8 mouse cellular contexts compared by ENCODE assay signal in genomic region chr16:32659385-32659784, GRCm38 (mm10). TPM values are rescaled to one million over a fixed set of nuclear protein-coding genes. Genes with fewer than 3 reads are reported as not detected.
DNase-seq lines count a peak whose midpoint lies in the region; ATAC-seq and TF ChIP-seq lines count a peak whose summit lies in the region.

No protein-coding gene starts in this region.

- DNase-seq in adrenal gland, adult 8-10 months = peak; percentile 72
- DNase-seq in embryo, embryonic 9.5 days (ENCODE audit: extremely low spot score) = peak; percentile 78
- no peak for DNase-seq in spleen, adult 12 weeks (ENCODE audit: low spot score)

- H3K4me3 ChIP-seq in ES-Bruce4 (ENCODE audit: low read depth, low read length) = peak overlapping the region; percentile 66
- peak overlapping the region; percentile 38 for H3K4me3 ChIP-seq in heart, embryonic 12.5 days
- H3K4me3 ChIP-seq in kidney, embryonic 16.5 days (ENCODE audit: low read length) = peak overlapping the region; percentile 33
- 0 out of 2 replicates have a peak overlapping the region, but pooled peaks have one; percentile 18 for H3K4me3 ChIP-seq in liver, embryonic 15.5 days (replicated peaks)
- peak overlapping the region; percentile 46 for H3K4me3 ChIP-seq in neural tube, embryonic 13.5 days

- H3K27ac ChIP-seq in ES-Bruce4 (ENCODE audit: insufficient read depth, low read length) = peak overlapping the region; percentile 59
- H3K27ac ChIP-seq in heart, embryonic 12.5 days (ENCODE audit: poor library complexity, severe bottlenecking) = no peak overlapping the region
- peak overlapping the region; percentile 31; the same call in 1 of the 2 replicates for H3K27ac ChIP-seq in kidney, embryonic 16.5 days (ENCODE audit: low read length)
- peak overlapping the region; percentile 25; the same call in 1 of the 2 replicates for H3K27ac ChIP-seq in liver, embryonic 15.5 days (replicated peaks)
- peak overlapping the region; percentile 89 for H3K27ac ChIP-seq in neural tube, embryonic 13.5 days (replicated peaks)

- ATAC-seq in heart, embryonic 12.5 days (ENCODE audit: insufficient number of reproducible peaks, low FRiP score) = no peak
- no peak for ATAC-seq in kidney, embryonic 16.5 days (ENCODE audit: low FRiP score, low TSS enrichment)
- no peak for ATAC-seq in liver, embryonic 15.5 days (ENCODE audit: insufficient read depth)
- ATAC-seq in neural tube, embryonic 13.5 days (ENCODE audit: low read depth) = peak; percentile 1; the same call in 1 of the 2 replicates

- H3K4me2 ChIP-seq in heart, embryonic 12.5 days = peak overlapping the region; percentile 71
- H3K4me2 ChIP-seq in kidney, embryonic 16.5 days (replicated peaks; ENCODE audit: low read depth, low read length) = peak overlapping the region; percentile 59
- peak overlapping the region; percentile 53 for H3K4me2 ChIP-seq in liver, embryonic 15.5 days
- H3K4me2 ChIP-seq in neural tube, embryonic 13.5 days = peak overlapping the region; percentile 70

- no peak for TF ChIP-seq POLR2A in ES-Bruce4 (IDR thresholded peaks at IDR 0.05; ENCODE audit: insufficient read depth, low read length)

- H3K9me3 ChIP-seq in ES-Bruce4 (replicated peaks; ENCODE audit: control insufficient read depth, insufficient read depth, low read length, poor library complexity, severe bottlenecking) = no peaks in the 10 kb centered on the region
- H3K9me3 ChIP-seq in heart, embryonic 12.5 days (replicated peaks) = no peaks in the 10 kb centered on the region
- no peaks in the 10 kb centered on the region for H3K9me3 ChIP-seq in kidney, embryonic 16.5 days (ENCODE audit: low read length)
- H3K9me3 ChIP-seq in liver, embryonic 15.5 days (replicated peaks) = no peaks in the 10 kb centered on the region
- no peaks in the 10 kb centered on the region for H3K9me3 ChIP-seq in neural tube, embryonic 13.5 days

- WGBS in heart, embryonic 12.5 days = 8% methylated on average over 8 of the region's 8 CpGs
- WGBS in kidney, embryonic 16.5 days = 9% methylated on average over 8 of the region's 8 CpGs
- WGBS in liver, embryonic 15.5 days (ENCODE audit: insufficient replicate concordance) = 17% methylated on average over 8 of the region's 8 CpGs
- WGBS in neural tube, embryonic 13.5 days = 5% methylated on average over 8 of the region's 8 CpGs

- no peaks in the 10 kb centered on the region for H3K27me3 ChIP-seq in ES-Bruce4 (ENCODE audit: control insufficient read depth, insufficient read depth, low read length, poor library complexity, severe bottlenecking)
- H3K27me3 ChIP-seq in heart, embryonic 12.5 days (replicated peaks) = no peaks in the 10 kb centered on the region
- no peaks in the 10 kb centered on the region for H3K27me3 ChIP-seq in kidney, embryonic 16.5 days (ENCODE audit: insufficient read depth, low read length)
- H3K27me3 ChIP-seq in liver, embryonic 15.5 days = no peaks in the 10 kb centered on the region
- no peaks in the 10 kb centered on the region for H3K27me3 ChIP-seq in neural tube, embryonic 13.5 days

- 0 out of 2 replicates have a peak, but pooled peaks have one; percentile 6 for TF ChIP-seq EP300 in ES-Bruce4 (IDR thresholded peaks at IDR 0.05; ENCODE audit: insufficient read depth, low read depth, low read length)

- H3K4me1 ChIP-seq in ES-Bruce4 (ENCODE audit: control insufficient read depth, insufficient read depth, low read length) = peaks cover 4% of the 10 kb centered on the region
- peaks cover 78% of the 10 kb centered on the region for H3K4me1 ChIP-seq in heart, embryonic 12.5 days (replicated peaks)
- peaks cover 72% of the 10 kb centered on the region for H3K4me1 ChIP-seq in kidney, embryonic 16.5 days (ENCODE audit: insufficient read depth, low read length)
- peaks cover 86% of the 10 kb centered on the region for H3K4me1 ChIP-seq in liver, embryonic 15.5 days (replicated peaks)
- peaks cover 84% of the 10 kb centered on the region for H3K4me1 ChIP-seq in neural tube, embryonic 13.5 days (replicated peaks)

- H3K9ac ChIP-seq in ES-Bruce4 (ENCODE audit: low read depth, poor library complexity, severe bottlenecking) = peak overlapping the region; percentile 74
- H3K9ac ChIP-seq in heart, embryonic 12.5 days = peak overlapping the region; percentile 58; the same call in 1 of the 2 replicates
- peak overlapping the region; percentile 48; the same call in 1 of the 2 replicates for H3K9ac ChIP-seq in kidney, embryonic 16.5 days (replicated peaks; ENCODE audit: low read length)
- H3K9ac ChIP-seq in liver, embryonic 15.5 days = no peak overlapping the region
- peak overlapping the region; percentile 77 for H3K9ac ChIP-seq in neural tube, embryonic 13.5 days

- 0 out of 2 replicates have a peak, but pooled peaks cover 3% of the 10 kb centered on the region for H3K36me3 ChIP-seq in ES-Bruce4 (ENCODE audit: control insufficient read depth, insufficient read depth, low read length, poor library complexity, severe bottlenecking)
- peaks cover 3% of the 10 kb centered on the region; the same call in 1 of the 2 replicates for H3K36me3 ChIP-seq in heart, embryonic 12.5 days
- no peaks in the 10 kb centered on the region for H3K36me3 ChIP-seq in kidney, embryonic 16.5 days (ENCODE audit: insufficient read depth, low read length)
- no peaks in the 10 kb centered on the region for H3K36me3 ChIP-seq in liver, embryonic 15.5 days (replicated peaks)
- peaks cover 4% of the 10 kb centered on the region; the same call in 1 of the 2 replicates for H3K36me3 ChIP-seq in neural tube, embryonic 13.5 days

- peak; percentile 85 for TF ChIP-seq CTCF in ES-Bruce4 (IDR thresholded peaks at IDR 0.05; ENCODE audit: low read depth, low read length)

RNA-seq across cellular contexts. Expression of gene Tnk2, which starts 15.7 kb away (rescaled TPM):
- 37.6 and 42.4 TPM in 2 replicates for polyA plus RNA-seq in ES-Bruce4 (2011; ENCODE audit: insufficient read depth, insufficient read length, low read depth, missing spikeins)
- total RNA-seq in adrenal gland, adult 8-10 months (2022) = 10 to 100 TPM; 33.0 to 66.6 (median 48.3) TPM
- 6.7 and 8.4 TPM in 2 replicates for polyA plus RNA-seq in heart, embryonic 12.5 days (2016; fragmentation: Nextera tagmentation; extraction: Ambion mirVana)
- polyA plus RNA-seq in kidney, embryonic 16.5 days (2015; fragmentation: Nextera tagmentation; extraction: Ambion mirVana) = 10.9 and 11.3 TPM in 2 replicates
- polyA plus RNA-seq in liver, embryonic 15.5 days (2015; fragmentation: Nextera tagmentation; extraction: Ambion mirVana) = 4.5 and 4.7 TPM in 2 replicates
- polyA plus RNA-seq in neural tube, embryonic 13.5 days (2015; fragmentation: Nextera tagmentation; extraction: Ambion mirVana) = 20.0 and 21.4 TPM in 2 replicates

RNA-seq across cellular contexts. Expression of gene Tfrc, which starts 50.7 kb away (rescaled TPM):
- polyA plus RNA-seq in ES-Bruce4 (2011; ENCODE audit: insufficient read depth, insufficient read length, low read depth, missing spikeins) = 118 and 141 TPM in 2 replicates
- total RNA-seq in adrenal gland, adult 8-10 months (2022) = 10 to 100 TPM; 17.5 to 46.5 (median 26.6) TPM
- 52.5 and 58.2 TPM in 2 replicates for polyA plus RNA-seq in heart, embryonic 12.5 days (2016; fragmentation: Nextera tagmentation; extraction: Ambion mirVana)
- 46.5 and 48.5 TPM in 2 replicates for polyA plus RNA-seq in kidney, embryonic 16.5 days (2015; fragmentation: Nextera tagmentation; extraction: Ambion mirVana)
- polyA plus RNA-seq in liver, embryonic 15.5 days (2015; fragmentation: Nextera tagmentation; extraction: Ambion mirVana) = 285 and 299 TPM in 2 replicates
- polyA plus RNA-seq in neural tube, embryonic 13.5 days (2015; fragmentation: Nextera tagmentation; extraction: Ambion mirVana) = 36.0 and 37.9 TPM in 2 replicates
